ENCODE assay signal across 14 mouse cellular contexts in the genomic region with DNA sequence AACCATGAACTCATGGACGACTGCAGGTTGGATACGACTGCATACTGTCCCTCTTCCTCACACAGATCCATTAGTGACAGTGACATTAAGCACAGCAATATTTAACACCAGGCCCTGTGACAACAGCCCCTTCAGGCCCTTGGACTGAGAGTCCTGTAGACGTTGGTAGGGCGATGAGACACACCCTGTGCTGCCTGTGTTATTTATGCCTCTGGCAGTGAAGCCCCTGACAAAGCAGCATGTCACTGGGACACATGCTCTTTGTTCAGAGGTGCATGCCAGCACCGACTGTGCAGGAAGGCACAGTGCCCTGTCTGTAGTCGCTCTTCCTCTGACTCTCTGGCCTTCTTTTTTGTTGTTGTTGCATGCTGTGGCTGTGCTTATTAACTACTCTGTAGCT. TPM values are rescaled to one million over a fixed set of nuclear protein-coding genes. Genes with fewer than 3 reads are reported as not detected.
A peak's percentile ranks its signal among the peaks of the same experiment; 100 is the strongest.
DNase-seq lines count a peak whose midpoint lies in the region; ATAC-seq lines count a peak whose summit lies in the region.
"Had no signal": no experiment of that assay in that cellular context is flagged by ENCODE, and none has a peak within 500 bp of the region (broad histone marks: within the 10 kb centered on the region; RNA-seq: fewer than 3 reads in every experiment).

No protein-coding gene starts in this region.

- no peak overlapping the region for H3K4me3 ChIP-seq in heart, embryonic 14.5 days (ENCODE audit: control insufficient read depth in 1 of 2, insufficient read depth in 1 of 2, low read depth in 1 of 2, low read length in 2 of 2)
- no peak overlapping the region for H3K4me3 ChIP-seq in liver, embryonic 16.5 days (ENCODE audit: low read depth, low read length)
- H3K4me3 ChIP-seq: embryonic facial prominence, embryonic 12.5 days; limb, embryonic 15.5 days had no signal

- WGBS in heart, embryonic 14.5 days = 18% methylated on average over 6 of the region's 6 CpGs
- 30% methylated on average over 6 of the region's 6 CpGs for WGBS in liver, embryonic 16.5 days (ENCODE audit: insufficient replicate concordance)

- intact Hi-C loops in heart, postnatal 25 days (cut with DNase I) = no loop called here

- no peaks in the 10 kb centered on the region for H3K27me3 ChIP-seq in heart, embryonic 14.5 days (ENCODE audit: control insufficient read depth, insufficient read depth, low read length)
- no peaks in the 10 kb centered on the region for H3K27me3 ChIP-seq in liver, embryonic 16.5 days (ENCODE audit: control insufficient read depth, insufficient read depth, low read depth, low read length)
- H3K27me3 ChIP-seq: embryonic facial prominence, embryonic 12.5 days; limb, embryonic 15.5 days had no signal

- no peak for DNase-seq in heart, postnatal 25 days (ENCODE audit: low spot score)
- DNase-seq in brain, adult 2 months (ENCODE audit: low read depth, low spot score) = peak; percentile 82
- peak; percentile 87 to 92 for DNase-seq in cerebellum, postnatal 10 days
- DNase-seq in yolk sac, embryonic 10.5 days (ENCODE audit: low spot score) = no peak
- no peak for DNase-seq in kidney, adult 9 months
- DNase-seq: adrenal gland, postnatal 10 days; midbrain, embryonic 14.5 days; right cerebral cortex, adult 18-20 months had no signal

- H3K36me3 ChIP-seq in heart, embryonic 14.5 days (ENCODE audit: control insufficient read depth, insufficient read depth, low read length) = no peaks in the 10 kb centered on the region
- H3K36me3 ChIP-seq in liver, embryonic 16.5 days (ENCODE audit: control insufficient read depth, insufficient read depth) = no peaks in the 10 kb centered on the region
- H3K36me3 ChIP-seq: embryonic facial prominence, embryonic 12.5 days; limb, embryonic 15.5 days had no signal

- ATAC-seq in heart, embryonic 14.5 days (ENCODE audit: insufficient number of reproducible peaks, insufficient read depth, low FRiP score, low read depth) = no peak
- ATAC-seq in liver, embryonic 16.5 days (ENCODE audit: low read depth) = no peak

- H3K27ac ChIP-seq in heart, embryonic 14.5 days (replicated peaks in 1 of 2; ENCODE audit: control insufficient read depth in 1 of 2, insufficient read depth in 1 of 2, low read depth in 2 of 2, low read length in 2 of 2) = peak overlapping the region; percentile 24 to 39; a peak in 2 of 4 replicates
- peak overlapping the region; percentile 98 for H3K27ac ChIP-seq in liver, embryonic 16.5 days (ENCODE audit: low read length)
- H3K27ac ChIP-seq: embryonic facial prominence, embryonic 12.5 days; kidney, postnatal 0 days; limb, embryonic 15.5 days had no signal

- no peaks in the 10 kb centered on the region for H3K9me3 ChIP-seq in heart, embryonic 14.5 days (ENCODE audit: control insufficient read depth, low read length)
- no peaks in the 10 kb centered on the region for H3K9me3 ChIP-seq in liver, embryonic 16.5 days (replicated peaks; ENCODE audit: control insufficient read depth, low read length)
- H3K9me3 ChIP-seq: embryonic facial prominence, embryonic 12.5 days; limb, embryonic 15.5 days had no signal

- peaks cover 12 to 22% of the 10 kb centered on the region in 2 experiments for H3K4me1 ChIP-seq in heart, embryonic 14.5 days (ENCODE audit: control insufficient read depth in 2 of 2, insufficient read depth in 2 of 2, low read length in 2 of 2)
- H3K4me1 ChIP-seq in liver, embryonic 16.5 days (ENCODE audit: control insufficient read depth, low read depth, low read length) = peaks cover 42% of the 10 kb centered on the region

- H3K4me2 ChIP-seq in heart, embryonic 14.5 days (ENCODE audit: low read length) = no peak overlapping the region
- peak overlapping the region; percentile 15; the same call in 1 of the 2 replicates for H3K4me2 ChIP-seq in liver, embryonic 16.5 days (ENCODE audit: low read depth, low read length)
- H3K4me2 ChIP-seq: embryonic facial prominence, embryonic 12.5 days; limb, embryonic 15.5 days had no signal

- peak overlapping the region; percentile 55; the same call in 1 of the 2 replicates for H3K9ac ChIP-seq in heart, embryonic 14.5 days (ENCODE audit: low read length)
- peak overlapping the region; percentile 53 for H3K9ac ChIP-seq in liver, embryonic 16.5 days (ENCODE audit: low read depth, low read length)
- H3K9ac ChIP-seq: embryonic facial prominence, embryonic 12.5 days; limb, embryonic 15.5 days had no signal

RNA-seq across cellular contexts. Expression of a gene that starts 1.8 kb away (rescaled TPM):
- polyA plus RNA-seq in heart, embryonic 14.5 days (2014; fragmentation: Nextera tagmentation; extraction: Ambion mirVana) = 136 and 139 TPM in 2 replicates
- 10 to 100 TPM; 51.7 to 57.3 TPM for total RNA-seq in heart, postnatal 25 days (2021)
- 318 and 338 TPM in 2 replicates for polyA plus RNA-seq in liver, embryonic 16.5 days (2015; fragmentation: Nextera tagmentation; extraction: Ambion mirVana)

RNA-seq across cellular contexts. Expression of a gene that starts 35.6 kb away (rescaled TPM):
- polyA plus RNA-seq in heart, embryonic 14.5 days (2014; fragmentation: Nextera tagmentation; extraction: Ambion mirVana) = 0.50 and 1.3 TPM in 2 replicates
- total RNA-seq in heart, postnatal 25 days (2021) = under 1 TPM; 0.18 to 0.42 TPM
- polyA plus RNA-seq in liver, embryonic 16.5 days (2015; fragmentation: Nextera tagmentation; extraction: Ambion mirVana) = 375 and 394 TPM in 2 replicates
- total RNA-seq: ES-E14 had no signal

RNA-seq across cellular contexts. Expression of a gene that starts 40.2 kb away (rescaled TPM):
- polyA plus RNA-seq in heart, embryonic 14.5 days (2014; fragmentation: Nextera tagmentation; extraction: Ambion mirVana) = 48.6 and 50.1 TPM in 2 replicates
- total RNA-seq in heart, postnatal 25 days (2021) = 10 to 100 TPM; 15.5 to 16.5 TPM
- 40.5 and 48.3 TPM in 2 replicates for polyA plus RNA-seq in liver, embryonic 16.5 days (2015; fragmentation: Nextera tagmentation; extraction: Ambion mirVana)

RNA-seq across cellular contexts. Expression of a gene that starts 59.6 kb away (rescaled TPM):
- polyA plus RNA-seq in heart, embryonic 14.5 days (2014; fragmentation: Nextera tagmentation; extraction: Ambion mirVana) = 8.0 and 9.1 TPM in 2 replicates
- 1 to 10 TPM; 5.0 to 5.4 TPM for total RNA-seq in heart, postnatal 25 days (2021)
- 6.3 and 7.1 TPM in 2 replicates for polyA plus RNA-seq in liver, embryonic 16.5 days (2015; fragmentation: Nextera tagmentation; extraction: Ambion mirVana)

Comparison
In these comparisons a context has a peak if more than half of its experiments do, and no peak if none do; other contexts are left out.
1. DNase-seq: peak in brain, adult 2 months (single experiment) and cerebellum, postnatal 10 days (2 of 2); none in heart, postnatal 25 days (single experiment), yolk sac, embryonic 10.5 days (single experiment) and kidney, adult 9 months (single experiment).
2. RNA of a gene that starts 35.6 kb away (polyA plus RNA-seq): 375 to 394 TPM in liver, embryonic 16.5 days; 0.50 to 1.3 TPM in heart, embryonic 14.5 days; every median in the first group is over 100 times any median in the second.